In genomic region chr17:26847801-26848200, GRCm38 (mm10) we compare ENCODE assay signal across 22 mouse cellular contexts. TPM values are rescaled to one million over a fixed set of nuclear protein-coding genes. Genes with fewer than 3 reads are reported as not detected.
A peak's percentile ranks its signal among the peaks of the same experiment; 100 is the strongest.
DNase-seq lines count a peak whose midpoint lies in the region; ATAC-seq lines count a peak whose summit lies in the region.
"Had no signal": no experiment of that assay in that cellular context is flagged by ENCODE, and none has a peak within 500 bp of the region (broad histone marks: within the 10 kb centered on the region; RNA-seq: fewer than 3 reads in every experiment).

No protein-coding gene starts in this region.

- no peak for ATAC-seq in heart, embryonic 12.5 days (ENCODE audit: insufficient number of reproducible peaks, low FRiP score)
- ATAC-seq in heart, embryonic 14.5 days (ENCODE audit: insufficient number of reproducible peaks, insufficient read depth, low FRiP score, low read depth), result no peak
- ATAC-seq: forebrain, embryonic 13.5 days; hindbrain, postnatal 0 days had no signal

- H3K36me3 ChIP-seq in heart, embryonic 12.5 days, result no peaks in the 10 kb centered on the region
- no peaks in the 10 kb centered on the region for H3K36me3 ChIP-seq in heart, embryonic 14.5 days (ENCODE audit: control insufficient read depth, insufficient read depth, low read length)
- H3K36me3 ChIP-seq: embryonic facial prominence, embryonic 13.5 days; hindbrain, embryonic 13.5 days had no signal

- peak overlapping the region; percentile 33 for H3K4me3 ChIP-seq in heart, embryonic 12.5 days
- peak overlapping the region; percentile 23 to 27; a peak in 3 of 4 replicates for H3K4me3 ChIP-seq in heart, embryonic 14.5 days (ENCODE audit: control insufficient read depth in 1 of 2, insufficient read depth in 1 of 2, low read depth in 1 of 2, low read length in 2 of 2)
- H3K4me3 ChIP-seq: embryonic facial prominence, embryonic 13.5 days; forebrain, embryonic 13.5 days; gastrocnemius, adult 2 months; hindbrain, embryonic 13.5 days had no signal

- peak overlapping the region; percentile 69 for H3K9ac ChIP-seq in heart, embryonic 12.5 days
- peak overlapping the region; percentile 82 for H3K9ac ChIP-seq in heart, embryonic 14.5 days (ENCODE audit: low read length)
- H3K9ac ChIP-seq: embryonic facial prominence, embryonic 13.5 days; forebrain, embryonic 13.5 days; hindbrain, embryonic 13.5 days had no signal

- H3K4me2 ChIP-seq in heart, embryonic 12.5 days, result peak overlapping the region; percentile 69
- H3K4me2 ChIP-seq in heart, embryonic 14.5 days (ENCODE audit: low read length), result peak overlapping the region; percentile 79
- H3K4me2 ChIP-seq: embryonic facial prominence, embryonic 13.5 days; forebrain, embryonic 13.5 days; hindbrain, embryonic 13.5 days had no signal

- H3K9me3 ChIP-seq in heart, embryonic 12.5 days (replicated peaks), result no peaks in the 10 kb centered on the region
- H3K9me3 ChIP-seq in heart, embryonic 14.5 days (ENCODE audit: control insufficient read depth, low read length), result no peaks in the 10 kb centered on the region
- H3K9me3 ChIP-seq: embryonic facial prominence, embryonic 13.5 days; forebrain, embryonic 13.5 days; hindbrain, embryonic 13.5 days had no signal

- peak; percentile 76 for DNase-seq in heart, adult 11 months
- no peak for DNase-seq in heart, adult 8-10 months (ENCODE audit: low spot score)
- DNase-seq in heart, postnatal 4 days, result no peak
- no peak for DNase-seq in MN1 (ENCODE audit: low spot score)
- DNase-seq in layer of hippocampus, postnatal 14 days (ENCODE audit: low spot score in 2 of 2), result no peak
- DNase-seq: adrenal gland, adult 8-10 months; adrenal gland, postnatal 36 days; cerebellum, adult 2 months; cerebellum, postnatal 14 days; gastrocnemius, adult 2 months; gastrocnemius, postnatal 25 days; kidney, adult 11 months; kidney, adult 9 months had no signal

- H3K4me1 ChIP-seq in heart, embryonic 12.5 days (replicated peaks), result peaks cover 20% of the 10 kb centered on the region; the same call in 1 of the 2 replicates
- peaks cover 2 to 4% of the 10 kb centered on the region in 2 experiments; a peak in 2 of 4 replicates for H3K4me1 ChIP-seq in heart, embryonic 14.5 days (ENCODE audit: control insufficient read depth in 2 of 2, insufficient read depth in 2 of 2, low read length in 2 of 2)

- WGBS in heart, embryonic 12.5 days, result 3% methylated on average over 5 of the region's 5 CpGs
- WGBS in heart, embryonic 14.5 days, result 9% methylated on average over 5 of the region's 5 CpGs

- peaks cover 35% of the 10 kb centered on the region for H3K27me3 ChIP-seq in heart, embryonic 12.5 days (replicated peaks)
- H3K27me3 ChIP-seq in heart, embryonic 14.5 days (ENCODE audit: control insufficient read depth, insufficient read depth, low read length), result peaks cover 14% of the 10 kb centered on the region

- H3K27ac ChIP-seq in heart, embryonic 12.5 days (ENCODE audit: poor library complexity, severe bottlenecking), result peak overlapping the region; percentile 87
- H3K27ac ChIP-seq in heart, embryonic 14.5 days (replicated peaks in 1 of 2; ENCODE audit: control insufficient read depth in 1 of 2, insufficient read depth in 1 of 2, low read depth in 2 of 2, low read length in 2 of 2), result peak overlapping the region; percentile 82
- H3K27ac ChIP-seq: embryonic facial prominence, embryonic 13.5 days; forebrain, embryonic 13.5 days; gastrocnemius, adult 2 months; hindbrain, embryonic 13.5 days; hindbrain, postnatal 0 days had no signal

RNA-seq across cellular contexts. Expression of gene Nkx2-5, which starts 3.0 kb away (rescaled TPM):
- 10 to 100 TPM; 75.8 to 81.5 (median 79.7) TPM for total RNA-seq in heart, adult 8-10 months (2022)
- 200 and 212 TPM in 2 replicates for polyA plus RNA-seq in heart, embryonic 12.5 days (2016; fragmentation: Nextera tagmentation; extraction: Ambion mirVana)
- total RNA-seq in heart, postnatal 4 days (2021), result 100 to 1,000 TPM; 123 to 128 TPM
- polyA plus RNA-seq in heart, embryonic 14.5 days (2014; fragmentation: Nextera tagmentation; extraction: Ambion mirVana), result 172 and 177 TPM in 2 replicates
- not detected for total RNA-seq in layer of hippocampus, postnatal 14 days (2021)
- total RNA-seq: adrenal gland, adult 8-10 months; adrenal gland, postnatal 36 days; common myeloid progenitor, adult 5-6 weeks; gastrocnemius, adult 2 months; gastrocnemius, postnatal 25 days; granulocyte monocyte progenitor cell, adult 5-6 weeks; hematopoietic stem cell, adult 5-6 weeks; hindbrain, postnatal 0 days had no signal
- polyA plus RNA-seq: cerebellum, adult 2 months; forebrain, embryonic 13.5 days; hindbrain, postnatal 0 days had no signal

Comparison
In these comparisons a context has a peak if more than half of its experiments do, and no peak if none do; other contexts are left out.
1. RNA of gene Nkx2-5, which starts 3.0 kb away (total RNA-seq): 123 to 128 TPM in heart, postnatal 4 days and 75.8 to 81.5 TPM in heart, adult 8-10 months; not detected in layer of hippocampus, postnatal 14 days; every median in the first group is over 10 times any median in the second.